In the genomic region with DNA sequence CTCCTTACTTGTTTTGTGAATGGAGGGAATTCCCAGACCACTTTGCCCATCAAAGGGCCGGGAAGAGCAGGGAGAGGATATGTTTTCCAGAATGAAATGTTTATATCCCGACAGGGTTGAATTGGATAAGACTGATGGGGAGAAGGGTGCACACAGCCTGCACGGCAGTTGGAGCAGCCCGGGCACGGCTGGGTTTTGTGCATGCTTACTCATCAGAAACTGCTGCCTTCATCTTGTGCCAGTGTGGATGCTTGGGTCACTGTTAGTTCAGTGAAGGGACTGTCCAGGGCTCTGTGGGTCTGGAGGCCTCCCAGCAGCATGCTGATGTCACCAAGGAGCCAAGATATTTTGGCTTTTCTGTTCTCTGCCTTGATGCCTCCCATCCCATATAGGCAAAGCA, we compare ENCODE assay signal across 20 mouse cellular contexts. TPM values are rescaled to one million over a fixed set of nuclear protein-coding genes. Genes with fewer than 3 reads are reported as not detected.
A peak's percentile ranks its signal among the peaks of the same experiment; 100 is the strongest.
DNase-seq lines count a peak whose midpoint lies in the region.
"Had no signal": no experiment of that assay in that cellular context is flagged by ENCODE, and none has a peak within 500 bp of the region (broad histone marks: within the 10 kb centered on the region; RNA-seq: fewer than 3 reads in every experiment).

No protein-coding gene starts in this region.

- H3K36me3 ChIP-seq in heart, embryonic 10.5 days, result no peaks in the 10 kb centered on the region
- H3K36me3 ChIP-seq: embryonic facial prominence, embryonic 10.5 days; embryonic facial prominence, embryonic 12.5 days; forebrain, embryonic 15.5 days had no signal

- 76% methylated on average over 5 of the region's 5 CpGs for WGBS in heart, embryonic 10.5 days

- peak; percentile 36 for DNase-seq in heart, embryonic 10.5 days (ENCODE audit: low spot score)
- DNase-seq in heart, postnatal 4 days, result no peak
- peak; percentile 57 for DNase-seq in 3134 (ENCODE audit: extremely low read depth, insufficient read length, low spot score)
- peak; percentile 82 for DNase-seq in 3T3-L1 (ENCODE audit: low read depth, low spot score)
- peak; percentile 69 for DNase-seq in NIH3T3 (ENCODE audit: low read depth)
- DNase-seq in right cerebral cortex, postnatal 10 days (ENCODE audit: low spot score in 2 of 2), result no peak
- DNase-seq in cerebellum, postnatal 14 days, result no peak
- no peak for DNase-seq in urinary bladder, adult 18-20 months (ENCODE audit: low spot score in 2 of 2)
- DNase-seq: adrenal gland, postnatal 10 days; adrenal gland, postnatal 25 days; cerebellum, adult 11 months; cerebellum, adult 18-20 months; cerebellum, adult 8-10 months; cerebellum, adult 9-11 months; cerebellum, postnatal 25 days; forebrain, postnatal 0 days had no signal

- no peaks in the 10 kb centered on the region for H3K9me3 ChIP-seq in heart, embryonic 10.5 days
- H3K9me3 ChIP-seq: embryonic facial prominence, embryonic 10.5 days; embryonic facial prominence, embryonic 12.5 days; forebrain, embryonic 13.5 days; forebrain, embryonic 15.5 days had no signal

- no peaks in the 10 kb centered on the region for H3K27me3 ChIP-seq in heart, embryonic 10.5 days (ENCODE audit: insufficient read depth, poor library complexity, severe bottlenecking)
- H3K27me3 ChIP-seq: embryonic facial prominence, embryonic 12.5 days; forebrain, embryonic 13.5 days; forebrain, embryonic 15.5 days had no signal

- no peak overlapping the region for H3K4me3 ChIP-seq in heart, embryonic 10.5 days
- H3K4me3 ChIP-seq: embryonic facial prominence, embryonic 10.5 days; embryonic facial prominence, embryonic 12.5 days; forebrain, embryonic 13.5 days; forebrain, embryonic 15.5 days had no signal

- no peak overlapping the region for H3K27ac ChIP-seq in heart, embryonic 10.5 days
- H3K27ac ChIP-seq: embryonic facial prominence, embryonic 10.5 days; embryonic facial prominence, embryonic 12.5 days; forebrain, embryonic 13.5 days; forebrain, embryonic 15.5 days had no signal

- no peaks in the 10 kb centered on the region for H3K4me1 ChIP-seq in heart, embryonic 10.5 days
- H3K4me1 ChIP-seq: embryonic facial prominence, embryonic 10.5 days; embryonic facial prominence, embryonic 12.5 days; forebrain, embryonic 13.5 days; forebrain, embryonic 15.5 days had no signal

RNA-seq across cellular contexts. Expression of gene Mrtfb, which starts 6.2 kb away (rescaled TPM):
- 13.7 and 20.4 TPM in 2 replicates for polyA plus RNA-seq in heart, embryonic 10.5 days (2016; fragmentation: Nextera tagmentation; extraction: Ambion mirVana)
- 10 to 100 TPM; 29.9 to 30.4 TPM for total RNA-seq in heart, postnatal 4 days (2021)

Comparison
In these comparisons a context has a peak if more than half of its experiments do, and no peak if none do; other contexts are left out.
1. DNase-seq: peak in heart, embryonic 10.5 days (single experiment), 3134 (single experiment), 3T3-L1 (single experiment) and NIH3T3 (single experiment); none in heart, postnatal 4 days (single experiment), right cerebral cortex, postnatal 10 days (0 of 2), cerebellum, postnatal 14 days (0 of 2) and urinary bladder, adult 18-20 months (0 of 2).